Mouse (Mus musculus) liver, adult 10 weeks (tissue): ENCODE data around the gene Cfi. TPM values are rescaled to one million over a fixed set of nuclear protein-coding genes. Genes with fewer than 3 reads are reported as not detected.

Experiments
- polyA plus RNA-seq: library from polyadenylated mRNA; stranded (reverse); fragments of 350-450 nt; fragmentation: Illumina TruSeq; extraction: RNeasy Lipid Tissue Mini Kit (QIAGEN cat#74804); gene quantifications from one replicate; pipeline ENCODE4 v1.2.3, GENCODE M21; 2014; ENCODE audit warnings: low read depth, low replicate concordance

Cfi gene
- 553 TPM for polyA plus RNA-seq

DNA sequence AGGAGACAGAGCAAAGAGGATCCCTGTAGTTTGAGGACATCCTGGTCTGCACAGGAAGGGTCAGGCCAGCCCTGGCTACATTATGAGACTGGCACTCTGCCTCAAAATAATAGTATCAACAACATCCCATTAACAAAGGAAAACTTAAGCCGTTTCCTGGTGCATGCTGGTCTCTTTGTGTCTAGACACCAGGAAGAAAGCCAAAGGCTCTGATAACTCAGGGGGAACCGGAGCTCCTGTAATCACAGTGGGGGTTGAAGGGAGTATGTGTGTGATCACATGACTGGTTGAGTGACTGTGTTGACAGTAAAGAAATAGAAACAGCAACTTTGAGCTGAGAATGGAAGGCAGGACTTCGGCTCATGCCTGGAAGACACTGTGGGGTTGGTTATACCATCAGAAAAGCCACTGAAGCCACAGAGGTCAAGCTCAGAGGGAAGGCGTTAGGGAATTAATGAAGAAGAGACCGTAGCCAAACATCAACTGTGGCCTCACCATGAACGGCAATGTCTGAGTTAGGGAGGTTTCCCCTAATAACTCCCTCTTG is at the start of gene Cfi:
Gene Cfi, plus strand, starts transcription at position 497 of the 547 bp plus-strand sequence.

DNA sequence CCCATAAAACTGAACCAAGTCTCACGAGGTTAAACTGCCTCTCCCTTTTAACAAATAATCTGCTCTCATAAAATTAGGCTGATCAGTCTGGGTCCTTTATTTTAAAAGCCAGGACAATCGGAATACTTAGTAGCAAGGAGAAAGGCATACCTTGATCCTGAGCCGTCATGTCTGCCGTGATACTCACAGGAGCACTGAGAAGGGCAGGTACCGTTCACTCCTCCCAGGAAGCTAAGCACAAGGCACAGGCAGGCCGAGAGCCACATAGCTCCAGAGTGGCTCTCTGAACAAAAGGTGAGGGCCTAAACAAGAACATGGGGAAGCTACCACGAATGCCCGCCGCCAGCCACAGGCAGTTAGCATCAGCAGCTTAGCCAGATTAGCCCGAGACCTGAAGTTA is 31.9 kb upstream of the Cfi start, which contains the start of gene Lrit3:
Gene Lrit3, minus strand, starts transcription at position 266 of the 400 bp plus-strand sequence.

DNA sequence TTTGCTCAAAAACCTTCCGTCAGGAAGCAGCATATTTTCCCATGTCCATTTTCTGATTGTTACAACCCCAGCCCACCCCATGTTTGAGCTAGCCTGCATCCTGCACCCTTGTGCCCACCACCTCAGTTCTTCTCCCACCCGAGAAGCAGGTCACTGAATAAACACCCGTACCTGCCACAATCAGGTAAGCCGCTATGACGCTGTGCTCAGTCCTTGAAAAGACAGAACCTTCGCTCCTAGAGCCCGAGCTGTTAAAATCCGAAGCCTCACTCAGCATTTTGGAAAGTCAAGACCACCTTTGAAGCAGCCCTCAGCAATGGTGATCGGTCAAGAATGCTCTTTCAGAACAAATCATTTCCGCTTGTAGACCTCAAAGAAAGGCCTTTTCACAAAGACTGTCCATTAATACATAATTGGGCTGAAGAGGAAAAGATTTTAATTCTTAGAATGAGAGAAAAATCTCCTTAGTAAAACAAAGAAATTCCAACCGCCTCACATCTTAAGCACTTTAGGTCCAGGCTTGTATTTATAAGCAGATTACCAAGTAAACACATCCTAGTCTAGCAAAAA is 13.4 kb upstream of the Cfi start, which contains the start of gene Rrh:
Gene Rrh, minus strand, starts transcription at position 382 of the 570 bp plus-strand sequence.

DNA sequence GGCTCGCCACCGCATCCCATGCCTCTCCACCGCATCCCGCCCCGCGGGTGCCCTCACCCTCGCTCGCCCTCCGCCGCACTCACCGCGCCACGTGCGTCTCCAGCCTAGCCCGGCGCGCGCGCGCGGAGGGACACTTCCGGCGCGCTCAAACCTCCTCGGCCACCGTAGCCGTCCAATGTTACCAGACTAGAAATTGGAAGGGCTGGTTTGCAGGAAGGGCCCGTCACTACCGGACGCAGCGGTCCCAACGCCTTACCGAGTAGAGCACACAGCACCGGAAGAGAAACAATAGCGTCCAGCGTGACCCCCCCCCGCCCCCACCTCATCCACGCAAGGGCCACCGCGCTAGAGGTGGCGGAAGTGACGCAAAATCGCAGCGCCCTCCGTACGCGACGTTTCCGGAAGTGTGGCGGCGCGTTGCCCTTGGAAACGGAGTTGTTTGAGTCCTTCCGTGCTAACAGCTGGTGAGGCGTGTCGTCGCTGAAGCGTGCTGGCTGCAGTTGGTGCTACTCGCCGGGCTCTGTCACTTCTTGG is 4.6 kb upstream of the Cfi start, which contains the start of gene Gar1:
Gene Gar1, minus strand, starts transcription at position 362 of the 534 bp plus-strand sequence.

GRCm38 (mm10) chr3:129878405-129879021 is 42.8 kb downstream of the Cfi start, which contains the start of gene Pla2g12a:
Gene Pla2g12a (plus strand): TSS chr3:129878606.

GRCm38 (mm10) chr3:129901271-129901809 is 65.7 kb downstream of the Cfi start, which contains the start of gene Casp6:
Gene Casp6 (plus strand): TSS chr3:129901425.

Other genes with a start within 250 kb of the Cfi start
- 1.3 TPM for gene Egf, start 80.6 kb upstream of the Cfi start, polyA plus RNA-seq
- not detected for gene Lrit3, start 31.9 kb upstream of the Cfi start, polyA plus RNA-seq
- gene Rrh, start 13.3 kb upstream of the Cfi start, polyA plus RNA-seq, result not detected
- 14.5 TPM for gene Gar1, start 4.5 kb upstream of the Cfi start, polyA plus RNA-seq
- gene Pla2g12a, start 42.7 kb downstream of the Cfi start, polyA plus RNA-seq, result 6.2 TPM
- 31.5 TPM for gene Casp6, start 65.5 kb downstream of the Cfi start, polyA plus RNA-seq
- not detected for gene Mcub, start 134.3 kb downstream of the Cfi start, polyA plus RNA-seq
- gene Sec24b, start 225.7 kb downstream of the Cfi start, polyA plus RNA-seq, result 12.3 TPM